Mouse (Mus musculus) liver, adult 2 months (tissue): ENCODE measurements around the gene Morn3. TPM values are rescaled to one million over a fixed set of nuclear protein-coding genes. Genes with fewer than 3 reads are reported as not detected.

Experiments used
- DNase-seq: peaks from one replicate; pipeline ENCODE4 v3.0.0-alpha.2; 2011; ENCODE audit warnings: low read depth, low spot score; ENCODE audit errors: extremely low read depth
- H3K27ac ChIP-seq: fragments of 200-500 bp; replicated peaks from 2 replicates; pipeline ENCODE4 v1.5.1; 2012; ENCODE audit warnings: low read depth, mild to moderate bottlenecking, control low read depth, inconsistent platforms, low read length; ENCODE audit not compliant: insufficient read depth
- H3K27me3 ChIP-seq: fragments of 200-500 bp; 2 replicates; pipeline ENCODE4 v1.6.1; 2012; ENCODE audit warnings: mild to moderate bottlenecking, moderate library complexity, low read length, inconsistent platforms; ENCODE audit not compliant: control insufficient read depth, insufficient read depth
- H3K36me3 ChIP-seq: fragments of 200-500 bp; 2 replicates; pipeline ENCODE4 v1.6.1; 2012; ENCODE audit warnings: low read length, inconsistent platforms; ENCODE audit not compliant: control insufficient read depth, insufficient read depth
- H3K4me1 ChIP-seq: fragments of 200-500 bp; 2 replicates; pipeline ENCODE4 v1.6.1; 2011; ENCODE audit warnings: low read length; ENCODE audit not compliant: control insufficient read depth, insufficient read depth
- H3K4me3 ChIP-seq: fragments of 200-500 bp; 2 replicates; pipeline ENCODE4 v1.5.1; 2011; ENCODE audit warnings: low read depth, mild to moderate bottlenecking, control low read depth, low read length, moderate library complexity; ENCODE audit not compliant: insufficient read depth
- H3K79me2 ChIP-seq: fragments of 200-500 bp; 2 replicates; pipeline ENCODE4 v1.6.1; 2012; ENCODE audit warnings: inconsistent platforms, mild to moderate bottlenecking, low read length, moderate library complexity; ENCODE audit not compliant: control insufficient read depth, insufficient read depth
- H3K9ac ChIP-seq: fragments of 200-500 bp; 2 replicates; pipeline ENCODE4 v1.6.1; 2012; ENCODE audit warnings: low read depth, mild to moderate bottlenecking, control low read depth, inconsistent platforms, low read length
- CTCF ChIP-seq: fragments of 200-500 bp; IDR thresholded peaks from 2 replicates; pipeline ENCODE4 v1.5.1; 2011; ENCODE audit warnings: low read depth, low read length, control low read depth
- POLR2A ChIP-seq: fragments of 200-500 bp; IDR thresholded peaks from 2 replicates; pipeline ENCODE4 v1.6.1; 2011; ENCODE audit warnings: low read length, control low read depth; ENCODE audit not compliant: insufficient read depth; ENCODE audit errors: extremely low read depth
- WGBS: fragments of 180-500 bp; shearing (Covaris S2); methylation state at CpG from one replicate; pipeline ENCODE4 v1.1.7; 2018; 5-methylcytosine and 5-hydroxymethylcytosine counted together
- polyA plus RNA-seq: library from polyadenylated mRNA; depleted of rRNA; stranded (reverse); fragments of >200 nt; gene quantifications from 2 replicates; pipeline ENCODE4 v1.2.3, GENCODE M21; 2012
- total RNA-seq: library from RNA; depleted of rRNA; stranded (reverse); fragments of >200 nt; gene quantifications from 2 replicates; pipeline ENCODE4 v1.2.3, GENCODE M21; 2014

Morn3 gene
- total and polyA plus RNA-seq, 2 experiments, result not detected

DNA sequence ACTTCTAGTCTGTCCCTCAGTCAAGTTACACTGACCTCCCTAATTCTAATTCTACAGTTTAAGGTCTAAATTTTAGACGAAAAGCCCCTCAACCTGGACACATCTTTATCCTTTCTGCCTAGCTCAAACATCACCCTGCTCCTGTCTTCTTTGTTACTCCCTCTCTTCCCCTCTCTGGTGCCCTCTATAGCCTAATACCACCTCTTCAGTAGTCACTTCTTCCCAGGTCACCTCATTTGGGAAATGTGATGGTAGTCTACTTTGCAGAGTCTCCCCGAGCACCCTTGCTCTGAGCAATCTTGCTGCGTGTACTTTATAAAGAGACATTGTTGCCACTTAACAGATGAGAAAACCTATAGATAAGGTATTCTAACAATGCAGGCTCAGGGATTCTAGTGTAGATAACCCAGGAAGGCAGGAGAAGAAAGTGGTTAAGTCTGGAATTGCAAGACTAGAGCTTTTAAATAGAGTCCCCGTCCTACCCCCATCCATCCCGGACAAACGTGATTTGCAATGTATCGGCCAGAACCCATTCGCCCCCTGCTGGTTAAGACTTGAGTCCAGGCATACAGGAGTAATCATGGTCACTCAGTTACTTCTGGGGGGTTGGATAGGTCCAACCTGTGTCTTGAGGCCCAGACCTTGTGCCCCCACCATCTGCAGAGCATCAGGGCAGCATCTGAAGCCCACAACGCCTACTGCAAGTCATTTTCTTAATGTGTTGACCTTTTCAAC lies 1.1 kb downstream of the Morn3 start:
- H3K4me3 ChIP-seq, result no peak overlapping the region
- no peaks in the 10 kb centered on the region for H3K79me2 ChIP-seq
- H3K27ac ChIP-seq, result no peak overlapping the region
- no peaks in the 10 kb centered on the region for H3K4me1 ChIP-seq
- no peaks in the 10 kb centered on the region for H3K36me3 ChIP-seq
- no peak for TF ChIP-seq POLR2A
- peak; percentile 77 for TF ChIP-seq CTCF
- H3K27me3 ChIP-seq, result no peaks in the 10 kb centered on the region
- peak; percentile 63 for DNase-seq
- WGBS, result 28% methylated on average over 9 of the region's 9 CpGs
- H3K9ac ChIP-seq, result no peak overlapping the region

- TF ChIP-seq POLR2A (no peak), CTCF (peak; percentile 56; the same call in 1 of the 2 replicates)
- 0 out of 2 replicates have a peak, but pooled peaks cover under 1% of the 10 kb centered on the region for H3K4me1 ChIP-seq
- no peak for DNase-seq
- H3K4me3 ChIP-seq, result no peak overlapping the region
- 27% methylated on average over 7 of the region's 7 CpGs for WGBS
- H3K79me2 ChIP-seq, result no peaks in the 10 kb centered on the region
- H3K36me3 ChIP-seq, result no peaks in the 10 kb centered on the region
- no peaks in the 10 kb centered on the region for H3K27me3 ChIP-seq
- H3K27ac ChIP-seq, result no peak overlapping the region
- no peak overlapping the region for H3K9ac ChIP-seq
Measured at GRCm38 (mm10) chr5:123043856-123044255, 3.0 kb downstream of the Morn3 start.

GRCm38 (mm10) chr5:123040796-123041195 lies 6.0 kb downstream of the Morn3 start:
- no peak for DNase-seq
- Histone ChIP-seq H3K79me2 (no peaks in the 10 kb centered on the region), H3K4me1 (0 out of 2 replicates have a peak, but pooled peaks cover 3% of the 10 kb centered on the region), H3K4me3 (no peak overlapping the region), H3K9ac (no peak overlapping the region), H3K27ac (no peak overlapping the region), H3K27me3 (no peaks in the 10 kb centered on the region), H3K36me3 (no peaks in the 10 kb centered on the region)
- TF ChIP-seq POLR2A, result no peak
- no peak for TF ChIP-seq CTCF
- 75% methylated on average over 7 of the region's 7 CpGs for WGBS

GRCm38 (mm10) chr5:123039120-123039752 lies 7.6 kb downstream of the Morn3 start:
- Histone ChIP-seq H3K4me1 (0 out of 2 replicates have a peak, but pooled peaks cover 3% of the 10 kb centered on the region), H3K27me3 (no peaks in the 10 kb centered on the region), H3K27ac (peak overlapping the region; percentile 17), H3K9ac (peak overlapping the region; percentile 22), H3K79me2 (no peaks in the 10 kb centered on the region), H3K4me3 (peak overlapping the region; percentile 8), H3K36me3 (no peaks in the 10 kb centered on the region)
- DNase-seq, result peak; percentile 70
- TF ChIP-seq POLR2A (no peak), CTCF (no peak)
- 4% methylated on average over 25 of the region's 25 CpGs for WGBS

DNA sequence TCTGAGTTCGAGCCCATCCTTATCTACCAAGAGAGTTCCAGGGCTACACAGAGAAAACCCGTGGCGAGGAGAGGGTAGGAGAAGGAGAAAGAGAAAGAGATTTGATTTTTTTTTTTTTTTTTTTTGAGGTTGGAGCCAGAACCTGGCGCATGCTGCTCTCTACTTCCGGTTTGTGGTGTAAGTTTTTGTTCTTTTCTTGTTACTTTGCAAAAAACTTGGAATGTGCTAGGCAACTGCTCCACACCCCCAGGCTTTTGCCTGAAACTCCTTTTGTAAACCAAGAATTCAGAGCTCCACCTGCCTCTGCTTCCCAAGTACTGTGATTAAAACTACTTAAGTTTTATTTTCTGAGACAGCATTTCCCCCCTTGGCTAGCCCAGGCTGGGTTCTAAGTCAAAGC lies 8.7 kb downstream of the Morn3 start:
- Histone ChIP-seq H3K36me3 (no peaks in the 10 kb centered on the region), H3K9ac (no peak overlapping the region), H3K4me3 (no peak overlapping the region), H3K27me3 (no peaks in the 10 kb centered on the region), H3K4me1 (0 out of 2 replicates have a peak, but pooled peaks cover 3% of the 10 kb centered on the region), H3K79me2 (no peaks in the 10 kb centered on the region), H3K27ac (no peak overlapping the region)
- DNase-seq, result no peak
- 70% methylated on average over 5 of the region's 5 CpGs for WGBS
- TF ChIP-seq CTCF (no peak), POLR2A (no peak)

DNA sequence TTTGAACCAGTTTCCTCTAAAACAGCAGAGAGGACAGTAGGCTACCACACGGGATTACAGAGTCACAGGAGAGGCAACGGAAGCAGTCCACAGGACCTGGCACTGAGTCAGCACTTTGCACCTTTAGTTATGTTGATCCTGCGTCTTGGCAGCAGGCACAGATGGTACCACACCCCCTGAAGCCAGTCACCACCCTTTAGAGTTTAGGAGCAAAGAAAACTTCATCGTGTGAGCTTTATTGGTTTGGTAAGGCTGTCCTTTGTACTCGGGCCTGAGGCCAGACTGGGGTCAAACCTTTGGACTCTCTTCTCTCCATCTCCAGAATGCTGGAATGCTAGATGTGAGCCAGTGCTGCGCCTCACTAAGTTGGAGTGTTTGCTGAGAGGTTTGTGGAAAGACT lies 11.3 kb downstream of the Morn3 start:
- DNase-seq, result peak; percentile 96
- Histone ChIP-seq H3K79me2 (no peaks in the 10 kb centered on the region), H3K9ac (no peak overlapping the region), H3K4me1 (0 out of 2 replicates have a peak, but pooled peaks cover 3% of the 10 kb centered on the region), H3K4me3 (no peak overlapping the region), H3K36me3 (no peaks in the 10 kb centered on the region), H3K27ac (no peak overlapping the region; the same call in 1 of the 2 replicates), H3K27me3 (no peaks in the 10 kb centered on the region)
- TF ChIP-seq POLR2A, result no peak
- TF ChIP-seq CTCF, result no peak
- 5% methylated on average over 6 of the region's 6 CpGs for WGBS
